Mouse (Mus musculus): ENCODE results near the gene Flt3.

- TF ChIP-seq TBP (IDR thresholded peaks at IDR 0.05; ENCODE audit: low read depth, low read length) (no peak), CHD1 (IDR thresholded peaks at IDR 0.05; ENCODE audit: low read depth, low read length) (no peak), ZMIZ1 (IDR thresholded peaks at IDR 0.05; ENCODE audit: low read depth, low read length) (no peak), POLR2A (IDR thresholded peaks at IDR 0.05; ENCODE audit: control insufficient read depth in 1 of 2, insufficient read depth in 1 of 2, low read depth in 1 of 2, low read length in 2 of 2, poor library complexity in 1 of 2) (no peak), USF1 (IDR thresholded peaks at IDR 0.05; ENCODE audit: low read depth, low read length) (no peak), UBTF (IDR thresholded peaks at IDR 0.05; ENCODE audit: borderline replicate concordance, insufficient read depth, low read depth, low read length) (no peak), CTCF (IDR thresholded peaks at IDR 0.05 in 2 of 3, conservative IDR thresholded peaks at IDR 0.05 in 1 of 3; ENCODE audit: control insufficient read depth in 1 of 3, insufficient read depth in 1 of 3, low read depth in 2 of 3, low read length in 3 of 3, poor library complexity in 1 of 3, severe bottlenecking in 1 of 3) (no peak), MAZ (IDR thresholded peaks at IDR 0.05; ENCODE audit: low read depth, low read length) (no peak), ZNF384 (IDR thresholded peaks at IDR 0.05; ENCODE audit: low read depth, low read length) (no peak), HCFC1 (IDR thresholded peaks at IDR 0.05; ENCODE audit: low read depth, low read length) (no peak), JUND (IDR thresholded peaks at IDR 0.05; ENCODE audit: low read depth, low read length) (no peak)
These were observed at the start of gene Flt3 for GRCm38 (mm10) chr5:147399843-147400504.

Measured in MEL (cell line).